Mouse (Mus musculus) forebrain, embryonic 16.5 days (tissue): ENCODE measurements around the gene Casp6. TPM values are rescaled to one million over a fixed set of nuclear protein-coding genes. Genes with fewer than 3 reads are reported as not detected.

Experiments used
- ATAC-seq: fragments of 200-750 bp; cut with Nextera tagmentation; 2 replicates; pipeline ENCODE4 v1.8.0; 2017; ENCODE audit warnings: mild to moderate bottlenecking, moderate library complexity
- H3K27ac ChIP-seq: fragments of 300-500 bp; sonication (generic); 2 replicates; pipeline ENCODE4 v1.5.1; 2014; ENCODE audit warnings: low read length, control low read depth
- H3K27me3 ChIP-seq: fragments of 300-500 bp; sonication (generic); replicated peaks from 2 replicates; pipeline ENCODE4 v1.6.1; 2014; ENCODE audit warnings: low read length; ENCODE audit not compliant: control insufficient read depth, insufficient read depth
- H3K36me3 ChIP-seq: fragments of 300-500 bp; sonication (generic); 2 replicates; pipeline ENCODE4 v1.6.1; 2014; ENCODE audit not compliant: control insufficient read depth, insufficient read depth
- H3K4me1 ChIP-seq: fragments of 300-500 bp; sonication (generic); replicated peaks from 2 replicates; pipeline ENCODE4 v1.6.1; 2014; ENCODE audit warnings: low read length; ENCODE audit not compliant: control insufficient read depth, insufficient read depth
- H3K4me2 ChIP-seq: fragments of 300-500 bp; sonication (generic); 2 replicates; pipeline ENCODE4 v1.6.1; 2014; ENCODE audit warnings: mild to moderate bottlenecking, low read length, control low read depth
- H3K4me3 ChIP-seq: fragments of 300-500 bp; sonication (generic); replicated peaks from 2 replicates; pipeline ENCODE4 v1.5.1; 2014; ENCODE audit warnings: mild to moderate bottlenecking, low read length, control low read depth
- H3K9ac ChIP-seq: fragments of 300-500 bp; sonication (generic); replicated peaks from 2 replicates; pipeline ENCODE4 v1.6.1; 2014; ENCODE audit warnings: low read depth, low read length, control low read depth
- H3K9me3 ChIP-seq: fragments of 300-500 bp; sonication (generic); 2 replicates; pipeline ENCODE4 v1.6.1; 2016; ENCODE audit warnings: low read length; ENCODE audit not compliant: control insufficient read depth
- WGBS: fragments of 180-500 bp; shearing (Covaris S2); extraction: QIAGEN DNeasy Blood & Tissue Kit; methylation state at CpG from one replicate; pipeline ENCODE4 v1.1.7; 2014; 5-methylcytosine and 5-hydroxymethylcytosine counted together
- polyA plus RNA-seq: library from polyadenylated mRNA; unstranded; fragments of >200 nt; fragmentation: Nextera tagmentation; extraction: Ambion mirVana; gene quantifications from 2 replicates; pipeline ENCODE4 v1.2.1, GENCODE M21; 2015

Gene Casp6
- 27.4 and 29.1 TPM in 2 replicates for polyA plus RNA-seq

GRCm38 (mm10) chr3:129901271-129901809 is at the start of gene Casp6:
Casp6 (plus strand) TSS chr3:129901425.
- no peaks in the 10 kb centered on the region for H3K36me3 ChIP-seq
- H3K4me2 ChIP-seq, result peak within 1 kb of the TSS; percentile 71
- peaks cover 11% of the 10 kb centered on the region for H3K4me1 ChIP-seq
- H3K9me3 ChIP-seq, result no peaks in the 10 kb centered on the region
- peak; percentile 96 for ATAC-seq
- peak within 1 kb of the TSS; percentile 62 for H3K4me3 ChIP-seq
- no peaks in the 10 kb centered on the region for H3K27me3 ChIP-seq
- peak within 1 kb of the TSS; percentile 63 for H3K9ac ChIP-seq
- H3K27ac ChIP-seq, result no peak within 1 kb of the TSS
- WGBS, result under 1% methylated on average over 34 of the region's 34 CpGs

- Histone ChIP-seq H3K36me3 (no peaks in the 10 kb centered on the region), H3K27me3 (no peaks in the 10 kb centered on the region), H3K27ac (no peak overlapping the region), H3K4me1 (no peaks in the 10 kb centered on the region), H3K9ac (no peak overlapping the region), H3K4me2 (no peak overlapping the region), H3K9me3 (no peaks in the 10 kb centered on the region), H3K4me3 (no peak overlapping the region)
- WGBS, result 73% methylated on average over 2 of the region's 2 CpGs
- ATAC-seq, result no peak
Measured at GRCm38 (mm10) chr3:129862592-129862991, 38.6 kb upstream of the Casp6 start.

- no peak overlapping the region for H3K9ac ChIP-seq
- no peak for ATAC-seq
Measured at GRCm38 (mm10) chr3:129863698-129864097, 37.5 kb upstream of the Casp6 start.

GRCm38 (mm10) chr3:129877327-129877726 is 23.9 kb upstream of the Casp6 start:
- Histone ChIP-seq H3K4me2 (no peak overlapping the region), H3K4me1 (peaks cover 11% of the 10 kb centered on the region), H3K9me3 (no peaks in the 10 kb centered on the region), H3K27ac (no peak overlapping the region), H3K27me3 (no peaks in the 10 kb centered on the region), H3K9ac (no peak overlapping the region), H3K36me3 (no peaks in the 10 kb centered on the region), H3K4me3 (no peak overlapping the region)
- 81% methylated on average over 10 of the region's 10 CpGs for whole genome bisulfite sequencing
- no peak for ATAC-seq

More at GRCm38 (mm10) chr3:129863698-129864097, 37.5 kb upstream of the Casp6 start:
- Histone ChIP-seq H3K4me1 (no peaks in the 10 kb centered on the region), H3K4me2 (no peak overlapping the region), H3K9me3 (no peaks in the 10 kb centered on the region), H3K27me3 (no peaks in the 10 kb centered on the region), H3K27ac (no peak overlapping the region), H3K4me3 (no peak overlapping the region), H3K36me3 (no peaks in the 10 kb centered on the region)
- 57% methylated on average over 14 of the region's 14 CpGs for WGBS

GRCm38 (mm10) chr3:129878405-129879021 is 22.7 kb upstream of the Casp6 start, which contains the start of gene Pla2g12a:
Pla2g12a (plus strand) TSS chr3:129878606.
- peak; percentile 96 for ATAC-seq
- peaks cover 11% of the 10 kb centered on the region for H3K4me1 ChIP-seq
- H3K4me3 ChIP-seq, result peak within 1 kb of the TSS; percentile 80
- no peaks in the 10 kb centered on the region for H3K27me3 ChIP-seq
- no peaks in the 10 kb centered on the region for H3K9me3 ChIP-seq
- peak within 1 kb of the TSS; percentile 86 for H3K4me2 ChIP-seq
- under 1% methylated on average over 62 of the region's 66 CpGs for WGBS
- peak within 1 kb of the TSS; percentile 60 for H3K27ac ChIP-seq
- no peaks in the 10 kb centered on the region for H3K36me3 ChIP-seq
- H3K9ac ChIP-seq, result peak within 1 kb of the TSS; percentile 84

- peak; percentile 48 for ATAC-seq
- under 1% methylated on average over 25 of the region's 25 CpGs for WGBS
Measured at GRCm38 (mm10) chr3:129879131-129879757, 22.0 kb upstream of the Casp6 start.

GRCm38 (mm10) chr3:129879913-129880312 is 21.3 kb upstream of the Casp6 start:
- Histone ChIP-seq H3K9me3 (no peaks in the 10 kb centered on the region), H3K4me2 (peak overlapping the region; percentile 86; the same call in 1 of the 2 replicates), H3K27ac (no peak overlapping the region), H3K27me3 (no peaks in the 10 kb centered on the region), H3K9ac (no peak overlapping the region), H3K4me3 (no peak overlapping the region), H3K4me1 (peaks cover 11% of the 10 kb centered on the region), H3K36me3 (no peaks in the 10 kb centered on the region)
- ATAC-seq, result no peak
- WGBS, result 55% methylated on average over 2 of the region's 2 CpGs

More at GRCm38 (mm10) chr3:129879131-129879757, 22.0 kb upstream of the Casp6 start:
- Histone ChIP-seq H3K27me3 (no peaks in the 10 kb centered on the region), H3K27ac (no peak overlapping the region), H3K4me3 (peak overlapping the region; percentile 80), H3K36me3 (no peaks in the 10 kb centered on the region), H3K9ac (peak overlapping the region; percentile 84), H3K9me3 (no peaks in the 10 kb centered on the region), H3K4me1 (peaks cover 11% of the 10 kb centered on the region), H3K4me2 (peak overlapping the region; percentile 86)

- no peak overlapping the region for H3K4me2 ChIP-seq
- no peak overlapping the region for H3K4me3 ChIP-seq
- H3K36me3 ChIP-seq, result no peaks in the 10 kb centered on the region
- 92% methylated on average over 8 of the region's 8 CpGs for WGBS
- H3K27ac ChIP-seq, result no peak overlapping the region
- H3K9ac ChIP-seq, result no peak overlapping the region
- H3K4me1 ChIP-seq, result peaks cover 11% of the 10 kb centered on the region
- H3K9me3 ChIP-seq, result no peaks in the 10 kb centered on the region
- H3K27me3 ChIP-seq, result no peaks in the 10 kb centered on the region
- no peak for ATAC-seq
Measured at GRCm38 (mm10) chr3:129880925-129881593, 20.2 kb upstream of the Casp6 start.

- no peaks in the 10 kb centered on the region for H3K4me1 ChIP-seq
- no peaks in the 10 kb centered on the region for H3K27me3 ChIP-seq
- 85% methylated on average over 9 of the region's 9 CpGs for WGBS
- H3K36me3 ChIP-seq, result peaks cover 3% of the 10 kb centered on the region; the same call in 1 of the 2 replicates
- H3K9ac ChIP-seq, result no peak overlapping the region
- H3K9me3 ChIP-seq, result no peaks in the 10 kb centered on the region
- no peak overlapping the region for H3K4me3 ChIP-seq
- no peak overlapping the region for H3K27ac ChIP-seq
- H3K4me2 ChIP-seq, result no peak overlapping the region
- no peak for ATAC-seq
Measured at GRCm38 (mm10) chr3:129885577-129885976, 15.6 kb upstream of the Casp6 start.
